Mouse (Mus musculus) c-Kit-positive CD71-negative TER-119-negative erythroid progenitor cells, embryonic 14.5 days (primary cell): Measurements from ENCODE around the gene Rab12.
A peak's percentile ranks its signal among the peaks of the same experiment; 100 is the strongest.

Experiments
- DNase-seq: peaks from one replicate; pipeline ENCODE4 v3.0.0-alpha.2; 2013; ENCODE audit warnings: low read depth

Gene Rab12

DNA sequence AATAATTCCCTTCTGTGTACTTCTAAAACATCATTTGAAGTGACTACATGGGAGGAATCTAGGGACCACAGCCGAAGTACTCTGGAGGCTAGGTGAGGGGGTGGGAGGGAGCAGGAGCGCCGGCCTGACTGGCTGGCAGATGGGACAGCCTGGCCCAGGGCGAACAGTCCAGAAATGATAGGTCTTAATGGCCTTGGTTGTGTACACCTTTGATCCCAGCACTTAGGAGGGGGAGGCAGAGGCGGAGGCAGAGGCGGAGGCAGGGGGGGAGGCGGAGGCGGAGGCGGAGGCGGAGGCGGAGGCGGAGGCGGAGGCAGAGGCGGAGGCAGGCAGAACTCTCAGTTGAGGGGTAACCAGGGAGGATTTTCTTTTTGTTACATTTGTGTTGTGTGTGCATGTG is 20.9 kb downstream of the Rab12 start:
- no peak for DNase-seq

DNA sequence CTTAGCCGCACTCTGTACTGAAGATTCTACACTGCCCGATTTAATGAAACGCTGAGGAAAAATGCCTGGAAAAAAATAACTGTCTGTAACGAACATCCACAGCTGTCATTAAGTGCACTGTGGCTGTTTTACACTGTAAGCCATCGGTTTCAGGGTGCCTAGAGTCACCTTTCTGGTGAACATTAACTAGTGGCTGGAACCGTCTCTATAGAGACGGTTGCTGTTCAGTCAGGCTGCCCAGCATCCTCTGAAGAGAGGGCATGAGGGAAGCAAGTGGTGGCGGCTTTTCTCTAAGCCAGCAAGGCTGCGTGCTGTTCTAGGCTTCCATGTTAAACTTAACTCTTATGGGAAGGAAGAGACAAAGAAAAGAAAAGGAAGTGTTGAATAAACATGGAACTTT is 22.9 kb downstream of the Rab12 start:
- DNase-seq = no peak

DNA sequence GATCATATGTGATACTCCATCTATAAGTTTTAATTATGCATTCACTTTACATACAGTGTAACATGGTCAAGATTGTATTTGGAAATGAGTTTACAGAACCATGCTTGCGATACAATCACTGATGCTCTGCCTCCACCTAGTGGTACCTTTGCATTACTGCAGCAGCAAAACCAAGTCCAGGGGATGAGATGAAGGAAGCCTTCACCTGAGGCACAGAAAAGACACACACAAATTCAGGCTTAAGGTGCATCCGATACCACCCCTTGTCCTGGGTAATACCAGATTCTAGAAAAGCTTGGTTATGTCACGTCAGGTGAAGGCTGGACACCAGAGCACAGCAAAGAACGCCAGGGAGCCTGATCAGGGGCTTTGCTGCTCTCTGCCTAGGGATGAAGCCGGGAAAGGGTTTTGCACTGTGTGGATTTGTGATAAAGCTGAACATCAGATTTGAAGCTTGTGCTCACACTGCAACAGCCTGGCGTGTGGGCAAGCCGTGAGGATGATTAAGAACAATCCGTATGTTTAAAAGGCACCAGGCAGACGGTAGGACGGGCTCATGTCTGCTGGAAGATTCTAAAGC is 29.4 kb downstream of the Rab12 start:
- peak; percentile 50 for DNase-seq

DNA sequence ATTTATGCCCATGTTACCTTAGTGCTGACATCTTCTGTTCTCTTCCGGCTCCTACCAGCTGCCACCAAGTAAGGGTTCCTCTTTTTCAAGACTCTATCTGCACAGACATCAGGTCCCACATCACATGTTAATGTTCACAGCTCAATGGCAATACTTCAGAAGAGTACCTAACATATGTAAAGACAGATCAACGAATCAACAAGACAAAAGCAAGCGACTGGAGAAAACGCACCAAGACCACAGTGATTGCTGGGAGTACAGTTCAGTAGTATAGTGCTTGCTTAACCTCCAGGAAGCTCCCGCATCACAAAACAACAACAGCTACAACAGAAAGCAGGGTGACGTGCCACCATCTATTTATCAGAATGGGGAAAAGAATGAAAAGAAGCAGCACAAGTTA is 33.0 kb downstream of the Rab12 start:
- DNase-seq = no peak

DNA sequence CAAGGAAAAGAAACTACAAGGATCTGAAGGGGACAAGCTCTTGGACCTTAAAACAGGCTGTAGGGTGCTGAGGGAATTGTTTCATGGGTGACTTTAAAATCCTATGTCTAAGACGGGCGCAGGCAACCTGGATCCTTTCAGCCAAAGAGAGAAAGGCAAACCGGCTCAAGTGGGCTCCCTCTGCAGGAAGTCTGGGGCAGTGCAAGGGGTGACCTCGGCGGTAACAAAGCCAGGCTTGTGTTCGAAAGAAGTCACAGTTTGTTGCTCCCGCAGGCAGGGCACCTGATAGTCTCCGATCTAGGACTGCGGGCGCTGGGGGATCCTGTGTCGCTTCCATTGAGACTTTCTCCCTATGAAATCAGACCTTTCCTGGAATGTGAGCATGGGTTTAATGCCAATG is 33.8 kb downstream of the Rab12 start:
- DNase-seq = no peak

DNA sequence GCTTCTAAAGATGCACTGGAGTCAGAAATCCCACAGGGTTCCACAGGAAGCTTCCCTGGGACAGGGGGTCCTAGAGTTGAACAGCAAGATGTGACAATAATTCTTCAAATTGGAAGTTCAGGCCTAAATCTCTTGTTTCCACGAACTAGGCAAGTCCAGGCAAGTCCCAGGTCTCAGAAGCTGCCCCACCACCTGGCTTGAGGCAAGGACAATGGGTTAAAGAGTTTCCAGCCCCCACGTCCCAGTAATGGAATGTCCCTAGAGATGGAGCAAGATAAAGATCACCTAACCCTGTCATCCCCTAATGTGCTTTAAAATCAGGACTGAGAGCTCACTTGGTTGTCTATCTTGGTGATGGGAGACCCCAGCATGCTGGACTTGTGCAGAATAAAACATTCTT is 34.6 kb downstream of the Rab12 start:
- DNase-seq = no peak

DNA sequence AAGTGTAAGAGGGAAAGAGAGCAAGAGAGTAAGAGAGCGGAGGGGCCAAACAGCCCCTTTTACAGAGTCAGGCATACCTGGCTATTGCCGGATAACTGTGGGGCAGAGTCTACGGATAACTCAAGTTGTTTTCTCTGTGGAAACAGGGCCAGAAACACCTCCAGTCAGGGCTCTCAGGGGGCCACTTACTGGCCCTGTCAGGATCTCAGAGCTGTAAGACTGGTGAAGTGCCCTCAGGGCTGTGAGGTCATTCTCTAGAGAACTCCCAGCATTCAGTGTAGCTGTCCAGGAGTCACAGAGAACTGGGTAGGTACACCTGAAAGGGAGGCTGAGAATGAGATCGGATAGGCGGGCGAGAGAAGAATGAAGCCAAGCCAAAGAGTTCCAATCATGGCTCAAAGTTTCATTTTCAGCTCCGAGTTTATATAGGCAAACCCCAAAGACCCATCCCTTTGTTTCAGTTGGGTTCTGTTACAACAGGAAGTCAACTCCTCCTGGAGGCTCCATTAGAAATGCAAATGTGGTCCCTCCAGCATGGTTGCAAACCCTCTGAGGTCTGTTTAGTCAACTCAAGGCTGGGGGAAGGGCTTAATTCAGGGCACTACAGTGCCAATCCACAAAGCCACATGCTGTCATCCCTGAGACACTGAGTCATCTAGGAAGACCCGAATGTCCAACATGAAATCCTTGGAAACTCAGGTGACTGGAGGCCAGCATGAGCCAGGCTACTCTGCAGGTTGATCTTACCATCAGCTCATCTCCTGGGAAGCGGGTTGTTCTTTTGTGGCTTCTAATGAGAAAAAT is 35.7 kb downstream of the Rab12 start:
- no peak for DNase-seq

DNA sequence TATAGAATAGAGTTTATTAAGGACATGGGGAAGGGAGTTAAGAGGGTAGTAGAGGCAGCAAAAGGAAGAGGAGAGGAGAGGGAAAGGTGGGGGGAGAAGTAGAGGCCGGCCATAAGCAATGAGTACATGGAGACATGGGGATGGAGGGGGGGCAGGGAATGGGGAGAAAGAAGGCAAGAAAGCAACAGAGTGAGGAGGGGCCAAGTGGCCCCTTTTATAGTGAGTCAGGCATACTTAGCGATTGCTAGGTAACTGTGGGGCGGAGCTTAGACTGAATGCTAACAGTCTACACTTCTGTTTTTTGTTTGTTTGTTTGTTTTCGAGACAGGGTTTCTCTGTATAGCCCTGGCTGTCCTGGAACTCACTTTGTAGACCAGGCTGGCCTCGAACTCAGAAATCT is 38.2 kb downstream of the Rab12 start:
- no peak for DNase-seq

DNA sequence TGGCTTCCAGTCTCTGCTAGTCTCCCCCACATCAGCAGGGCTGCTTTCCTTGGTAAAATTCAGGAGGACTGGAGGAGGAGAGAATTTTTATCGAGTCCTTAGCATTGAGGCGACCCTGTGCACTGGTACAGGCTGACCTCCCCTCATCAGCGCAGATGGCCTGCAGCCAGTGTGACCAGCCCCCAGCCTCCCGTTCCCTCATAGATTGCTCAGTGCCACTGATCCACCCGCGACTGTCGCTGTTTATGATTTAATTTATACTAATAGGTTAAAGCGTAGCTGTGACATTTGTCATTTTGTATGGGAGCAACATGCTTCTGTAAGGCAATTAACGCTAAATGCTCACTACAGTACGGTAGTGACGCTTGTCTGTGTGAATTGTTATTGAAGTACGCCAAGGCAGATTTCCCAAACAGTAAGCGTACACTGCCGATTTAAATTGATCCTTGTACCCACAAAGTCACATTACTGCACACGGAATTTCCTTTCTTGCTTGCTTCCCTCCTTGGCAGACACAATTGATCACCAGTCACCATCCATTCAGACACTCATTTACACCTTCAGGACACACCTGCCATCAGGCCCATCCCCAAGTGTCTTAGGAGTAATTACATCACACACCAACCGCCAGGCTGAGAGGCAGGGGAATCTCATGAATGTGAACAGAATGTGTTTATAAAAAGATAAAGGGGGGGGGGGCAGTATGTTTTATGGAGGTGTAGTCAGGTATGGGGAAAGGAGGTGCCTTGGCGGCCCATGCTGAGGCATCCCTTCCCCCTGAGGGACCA is 38.8 kb downstream of the Rab12 start:
- DNase-seq = no peak

DNA sequence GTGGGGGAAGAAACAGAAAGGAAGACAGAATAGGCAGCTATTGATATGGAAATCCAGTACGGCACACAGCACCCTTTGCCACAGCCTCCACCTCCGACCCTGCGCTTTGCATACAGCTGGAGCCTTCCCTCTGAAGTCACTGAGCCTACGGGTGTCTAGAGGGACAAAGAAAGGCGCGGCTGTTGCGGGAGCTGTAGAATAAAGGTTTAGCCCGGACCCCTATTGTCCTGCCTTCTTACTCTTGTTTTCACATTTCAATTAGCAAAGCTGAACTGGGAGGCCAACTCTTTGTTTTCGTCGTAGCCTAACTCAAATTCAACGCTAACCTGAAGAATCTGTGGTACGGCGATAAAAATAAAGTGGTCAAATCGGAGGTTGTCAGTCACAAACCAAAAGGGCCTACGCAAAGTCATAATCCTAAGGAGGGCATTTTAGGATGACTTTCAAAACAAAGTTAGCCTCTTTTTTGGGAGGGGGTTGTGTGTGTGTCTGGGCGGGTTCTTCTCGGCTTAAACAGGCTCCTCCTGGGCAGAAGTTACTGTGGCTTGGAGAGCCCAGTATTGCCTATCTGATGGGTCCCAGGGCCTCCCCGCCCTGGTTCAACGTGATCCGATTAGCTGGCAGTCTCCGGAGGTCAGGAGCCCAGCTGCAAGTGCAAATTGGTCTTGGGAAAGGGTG is 39.6 kb downstream of the Rab12 start:
- DNase-seq = no peak

DNA sequence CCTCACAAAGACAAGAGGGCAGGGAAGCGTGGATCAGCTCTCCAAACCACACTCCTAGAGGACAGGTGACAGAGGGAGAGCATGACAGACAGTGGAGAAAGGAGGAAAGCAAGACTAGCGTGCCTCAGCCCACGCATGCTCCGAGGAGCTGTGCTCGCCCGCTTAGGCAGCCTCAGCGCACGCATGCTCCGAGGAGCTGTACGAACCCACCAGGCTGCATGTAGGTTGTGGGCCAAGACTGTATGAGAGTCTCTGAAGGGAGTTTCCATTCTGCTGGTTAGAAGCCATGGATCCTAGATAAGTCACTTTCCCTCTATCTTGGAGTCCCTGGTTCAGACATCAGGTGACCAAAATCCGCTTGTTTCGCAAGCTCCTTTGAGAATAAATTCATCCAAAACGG is 40.2 kb downstream of the Rab12 start:
- DNase-seq = no peak

DNA sequence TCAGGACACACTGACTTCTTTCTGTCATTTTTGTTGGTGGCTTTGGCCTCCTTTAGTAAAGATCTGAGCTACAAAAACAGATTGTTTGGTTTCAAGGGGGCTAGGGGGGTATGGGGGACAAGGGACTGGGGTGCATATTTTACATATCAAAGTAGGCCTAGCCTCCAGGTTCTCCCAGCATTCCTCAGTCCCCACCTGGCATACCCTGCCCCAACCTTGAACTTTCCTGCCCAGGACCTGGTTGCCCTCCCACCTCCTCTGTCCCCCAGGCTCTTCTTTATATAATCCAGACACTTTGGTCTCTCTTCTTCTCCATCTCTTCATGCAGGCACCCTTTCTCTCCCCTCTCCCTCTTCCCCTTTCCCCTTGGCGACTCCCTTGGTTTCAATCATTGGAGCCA is 46.3 kb downstream of the Rab12 start:
- no peak for DNase-seq

DNA sequence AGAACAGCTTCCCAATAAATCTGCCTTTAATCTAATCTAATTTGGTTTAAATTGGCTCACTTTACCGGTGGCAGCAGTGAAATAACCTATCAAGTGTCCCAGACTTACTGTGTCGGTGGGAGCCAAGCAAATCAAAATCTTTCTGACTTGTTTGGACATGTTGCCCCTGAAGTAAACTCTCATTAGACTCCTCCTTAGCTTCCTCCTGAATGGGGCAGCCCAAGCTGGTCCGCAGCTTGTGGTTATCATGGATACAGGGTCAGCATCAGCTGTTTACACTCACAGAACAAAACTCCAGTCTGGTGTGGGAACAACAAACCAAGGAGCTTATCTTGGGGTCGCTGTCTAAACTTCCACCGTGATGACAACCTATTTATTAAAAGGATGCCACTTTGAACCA is 47.8 kb downstream of the Rab12 start:
- DNase-seq = no peak

DNA sequence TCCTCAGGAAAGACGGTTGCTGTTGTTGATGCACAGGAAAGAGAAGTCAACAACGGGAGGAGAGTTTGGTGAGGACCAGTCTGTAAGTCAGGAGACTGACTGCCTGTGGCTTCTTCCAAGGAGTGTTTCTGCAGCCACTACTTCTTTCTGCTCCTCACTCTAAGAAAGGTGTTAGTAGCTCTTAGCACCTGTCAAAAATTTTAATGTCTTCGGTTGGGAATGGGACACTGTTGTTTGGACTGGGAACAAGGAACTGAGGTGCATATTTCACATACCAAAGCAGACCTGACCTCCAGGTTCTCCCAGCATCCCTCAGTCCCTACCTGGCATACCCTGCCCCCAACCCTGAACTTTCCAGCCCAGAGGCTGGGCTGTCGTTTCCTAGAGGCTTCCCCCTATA is 48.3 kb downstream of the Rab12 start:
- no peak for DNase-seq

DNA sequence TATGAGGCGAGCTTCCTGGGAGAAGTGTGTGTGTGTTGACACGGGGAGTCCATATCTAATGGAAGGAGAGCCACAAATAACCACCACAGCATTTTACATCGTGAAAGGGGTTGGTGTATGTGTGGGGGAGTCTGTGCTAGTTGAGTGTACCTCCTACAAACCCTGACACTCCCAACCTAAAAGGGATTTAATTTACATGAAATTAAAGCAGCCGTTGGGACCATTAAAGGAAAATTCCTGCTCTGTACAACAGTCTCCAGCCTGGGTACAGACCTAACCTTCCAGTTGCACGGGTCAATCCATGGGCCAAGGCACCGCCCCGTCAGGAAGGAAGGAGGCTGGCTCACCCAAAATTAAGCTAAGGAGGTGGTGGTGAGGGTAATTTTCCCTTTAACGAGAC is 49.5 kb downstream of the Rab12 start:
- no peak for DNase-seq

DNA sequence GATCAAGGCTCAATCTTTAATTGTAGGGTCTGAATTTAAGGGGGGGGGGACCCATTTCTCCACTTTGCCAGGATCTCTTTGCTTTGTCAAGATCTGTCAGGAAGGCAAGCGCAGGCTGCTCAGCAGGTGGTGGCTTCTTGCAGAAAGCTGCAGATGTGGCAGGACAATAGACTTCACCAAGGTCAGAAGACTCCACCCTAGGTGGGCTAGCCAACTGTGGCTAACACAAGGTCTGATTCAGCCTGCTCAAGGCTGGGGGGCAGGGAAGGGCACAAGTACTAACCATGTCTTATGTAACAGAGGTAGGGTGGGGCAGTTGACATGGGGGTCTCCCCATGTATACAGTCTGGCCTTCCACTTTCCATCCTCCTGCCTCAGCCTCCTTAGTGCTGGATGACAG is 62.3 kb downstream of the Rab12 start:
- DNase-seq = no peak

DNA sequence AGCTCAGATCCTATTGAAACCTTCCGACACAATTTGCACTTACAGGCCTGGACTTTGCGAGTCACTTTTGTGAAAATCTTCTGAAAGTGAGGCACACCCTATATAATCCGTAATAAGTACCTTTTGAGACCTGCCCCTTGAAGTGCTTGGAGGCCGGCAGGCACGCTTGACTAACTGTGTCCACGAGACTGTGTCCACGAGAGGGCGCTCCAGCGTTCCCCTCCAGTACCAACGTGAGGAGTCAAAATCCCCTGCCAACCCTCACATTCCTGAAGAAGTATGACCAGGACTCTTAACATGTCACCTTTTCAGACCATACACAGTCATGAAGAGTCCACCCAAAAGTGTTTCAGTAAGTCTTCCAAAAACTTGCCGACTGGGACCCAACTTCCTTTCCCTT is 68.4 kb downstream of the Rab12 start:
- DNase-seq = peak; percentile 72

DNA sequence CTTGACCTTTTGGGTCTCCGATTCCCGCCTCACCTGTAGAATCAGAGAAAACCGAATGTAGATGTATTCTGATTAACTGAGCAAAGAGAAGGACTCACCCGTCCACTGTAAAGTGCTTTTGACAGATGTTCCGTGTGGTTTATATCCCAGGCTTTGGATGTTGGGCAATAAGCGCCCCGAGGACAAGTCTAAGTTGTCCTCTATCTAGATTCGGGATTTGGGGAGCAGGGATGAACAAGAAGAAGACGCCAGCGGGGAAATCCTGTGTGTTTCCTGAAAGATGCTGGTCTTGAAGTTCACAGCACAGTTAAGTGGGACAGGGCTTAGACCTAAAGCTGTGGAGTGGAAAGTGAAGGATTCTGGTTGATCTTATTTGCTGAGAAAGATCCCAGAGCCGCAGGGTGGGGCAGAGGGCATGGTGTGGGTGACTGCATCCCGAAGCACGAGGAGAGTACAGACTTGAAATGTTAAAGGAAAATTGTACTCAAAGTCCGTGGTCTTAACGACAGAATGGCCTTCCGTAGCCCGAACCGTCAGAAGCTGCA is 68.9 kb downstream of the Rab12 start:
- no peak for DNase-seq

DNA sequence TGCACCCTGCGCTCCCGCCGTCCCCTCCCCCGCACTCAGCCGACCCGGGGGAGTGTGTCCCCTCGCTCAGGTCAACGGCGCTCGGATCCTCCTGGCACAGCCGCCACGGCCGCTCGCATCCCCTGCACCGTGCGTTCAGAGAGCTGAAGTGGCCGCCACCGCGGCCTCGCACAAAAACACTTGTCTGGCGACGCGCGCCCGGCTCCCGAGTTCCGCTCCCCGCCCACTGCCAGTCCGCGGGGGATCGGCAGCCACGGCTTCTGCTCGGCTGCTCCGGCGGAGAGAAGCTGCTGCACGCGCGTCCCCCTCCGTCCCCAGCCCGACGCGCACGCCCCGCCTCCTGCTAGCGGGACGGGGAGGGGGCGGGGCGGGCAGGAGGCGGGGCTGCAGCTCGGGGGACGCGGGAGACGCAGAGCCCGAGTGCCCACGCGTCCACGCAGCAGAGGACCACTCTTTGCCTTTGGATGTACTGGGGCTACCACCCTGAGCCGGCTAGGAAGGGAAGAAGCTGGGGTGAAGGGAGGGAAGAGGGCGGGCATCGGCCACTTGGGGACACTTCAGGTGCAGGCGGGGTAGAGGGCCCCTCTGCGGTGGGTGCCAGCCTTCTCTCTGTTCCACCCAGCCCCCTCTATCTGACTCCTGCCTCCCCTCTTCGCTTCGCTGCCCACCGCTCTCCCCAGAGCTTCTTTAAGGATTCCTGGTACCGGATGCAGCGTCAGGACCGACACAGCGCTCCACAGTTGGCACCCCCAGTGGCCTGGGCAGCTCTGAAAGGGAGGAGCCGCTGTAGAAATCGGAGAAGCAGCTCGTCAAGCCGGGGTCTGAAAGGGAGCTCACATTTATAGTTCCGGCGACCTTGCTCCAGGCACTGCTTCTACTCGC is 69.8 kb downstream of the Rab12 start, which contains the start of gene Mtcl1:
Gene Mtcl1, minus strand, starts transcription at position 291 of the 882 bp plus-strand sequence.
- peak; percentile 20 for DNase-seq

DNA sequence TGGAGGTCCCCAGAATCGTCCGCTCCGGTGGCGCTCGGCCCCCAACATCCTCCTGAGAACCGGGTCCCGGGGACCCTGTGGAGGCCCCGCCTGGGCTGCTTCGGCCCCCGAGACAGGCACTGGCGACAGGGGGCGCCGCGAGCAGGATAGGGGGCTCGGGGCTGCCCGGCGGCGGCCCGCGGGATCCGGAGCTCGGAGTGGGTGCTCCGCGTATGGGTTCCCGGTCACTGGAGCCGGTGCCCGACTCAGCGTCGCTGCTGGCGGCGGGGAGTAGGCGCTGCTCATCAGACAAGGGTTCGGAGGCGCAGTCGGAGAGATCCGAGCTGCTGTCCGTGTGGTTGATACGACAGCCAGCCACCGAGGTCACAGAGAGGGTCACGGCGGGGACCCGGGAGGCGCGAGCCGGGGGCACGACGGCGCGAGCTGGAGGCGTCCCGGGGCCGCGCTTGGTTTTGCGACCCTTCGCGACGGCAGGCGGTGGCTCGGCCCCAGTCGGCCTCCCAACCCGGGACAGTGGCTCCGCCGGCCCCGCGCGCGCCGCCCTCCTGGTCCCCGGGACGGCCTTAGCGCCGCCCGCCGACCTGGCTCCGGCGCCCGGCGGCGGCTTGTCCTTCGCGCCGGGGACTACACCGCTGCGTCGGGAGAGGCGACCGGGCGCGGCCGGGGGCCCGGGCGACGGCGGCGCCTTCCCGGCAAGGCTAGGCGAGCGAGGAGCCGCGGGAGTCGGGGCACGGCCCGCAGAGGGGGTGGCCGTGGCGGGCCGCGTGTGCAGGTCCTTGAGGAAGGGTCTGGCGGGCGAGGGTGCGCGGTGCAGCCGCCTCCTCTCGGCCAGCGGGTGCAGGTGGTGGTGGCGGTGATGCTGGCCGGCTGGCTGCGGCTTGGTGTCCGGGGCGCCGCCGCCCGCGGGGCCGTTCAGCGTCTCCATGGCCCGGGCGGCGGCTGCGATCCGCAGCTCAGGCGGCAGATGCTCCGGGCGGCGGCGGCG is 70.8 kb downstream of the Rab12 start:
- no peak for DNase-seq
